Mouse (Mus musculus) neural tube, embryonic 10.5 days (tissue): ENCODE results near the gene Slc8a3.
"Not testable (repeated sequence)": the region's sequence is repeated elsewhere in the genome, so short reads cannot be mapped to it uniquely, and the experiment has no call there.

ENCODE experiments used
- DNase-seq: peaks from one replicate; pipeline ENCODE4 v3.0.0-alpha.2; 2017; ENCODE audit warnings: low spot score; ENCODE audit errors: extremely low spot score

The Slc8a3 gene

GRCm38 (mm10) chr12:81332875-81333421 lies at the start of gene Slc8a3:
Gene Slc8a3, minus strand, starts transcription at chr12:81333180.
- peak; percentile 73 for DNase-seq

DNA sequence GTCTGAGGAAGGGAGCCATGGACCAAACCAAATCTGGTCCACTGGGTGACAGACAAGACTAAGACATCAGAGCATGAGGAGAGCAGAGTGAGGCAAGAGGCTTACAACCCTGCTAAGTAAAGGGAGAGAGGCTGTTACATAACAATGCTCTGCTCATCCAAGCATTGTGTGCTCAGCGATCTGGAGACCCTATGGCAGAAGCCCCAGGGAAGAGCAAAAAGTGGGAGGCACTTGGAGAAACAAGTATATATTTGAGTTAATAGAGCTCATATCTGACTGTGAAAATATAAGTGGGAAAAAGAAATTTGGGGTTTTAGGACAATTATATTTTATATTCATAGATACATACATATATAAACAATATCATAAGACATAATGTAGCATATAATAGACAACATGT lies 46.4 kb upstream of the Slc8a3 start, which contains the start of gene Gm4787:
Gene Gm4787 (minus strand): TSS at position 101 of the 400 bp plus-strand sequence.
- not testable (repeated sequence) for DNase-seq

- no peak for DNase-seq
Measured at GRCm38 (mm10) chr12:81333841-81334240, 861 bp upstream of the Slc8a3 start.

- peak; percentile 65 for DNase-seq
Measured at GRCm38 (mm10) chr12:81331937-81332874, 774 bp downstream of the Slc8a3 start.

DNA sequence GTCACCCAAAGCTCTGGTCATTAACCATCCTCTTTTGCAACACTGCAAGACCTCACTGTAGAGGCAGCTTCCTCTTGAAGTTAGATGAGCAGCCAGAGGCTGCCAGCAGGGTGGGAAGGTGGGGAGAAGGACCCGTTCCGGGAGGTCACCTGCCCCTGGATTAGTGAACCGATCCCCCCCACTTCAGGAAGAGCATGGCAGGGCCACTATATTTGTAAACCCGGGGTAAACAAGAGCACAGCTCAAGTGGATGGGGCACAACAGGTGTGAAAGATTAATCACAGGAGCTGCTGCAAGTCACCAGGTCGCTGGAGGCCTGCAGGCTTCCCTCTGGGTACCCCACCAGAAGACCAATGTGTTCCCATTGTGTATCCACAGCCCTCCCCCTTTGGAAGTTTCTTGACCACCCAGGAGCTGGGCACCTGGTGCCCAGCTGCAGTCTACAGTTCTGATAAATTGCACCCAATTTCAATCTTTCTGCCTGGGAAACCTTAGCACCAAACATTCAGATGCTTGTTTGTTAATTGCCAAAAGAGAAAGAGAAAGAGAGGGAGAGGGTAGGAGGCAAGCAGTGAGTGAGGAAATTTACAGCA lies 1.8 kb downstream of the Slc8a3 start:
- peak; percentile 16 for DNase-seq

GRCm38 (mm10) chr12:81324991-81325390 lies 8.0 kb downstream of the Slc8a3 start:
- DNase-seq: no peak

DNA sequence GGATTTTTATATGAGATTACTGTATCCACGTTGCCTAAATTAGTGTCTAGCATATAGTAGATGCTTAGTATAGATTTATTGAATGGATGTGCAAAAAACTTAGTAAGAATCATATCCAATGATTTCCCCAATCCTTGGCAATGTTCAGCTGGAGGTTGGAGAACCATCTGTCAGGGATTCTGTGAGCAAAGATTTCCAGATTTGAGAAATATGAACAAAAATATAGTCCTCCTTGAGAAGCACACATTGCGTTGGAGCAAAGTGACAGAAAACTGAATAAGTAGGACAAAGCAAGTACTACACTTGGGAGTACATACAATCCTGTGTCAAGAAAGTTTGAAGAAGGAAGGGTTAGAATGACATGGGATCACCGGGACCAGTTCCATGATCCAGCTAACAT lies 8.9 kb downstream of the Slc8a3 start:
- no peak for DNase-seq

- no peak for DNase-seq
Measured at GRCm38 (mm10) chr12:81321021-81321420, 12.0 kb downstream of the Slc8a3 start.

DNA sequence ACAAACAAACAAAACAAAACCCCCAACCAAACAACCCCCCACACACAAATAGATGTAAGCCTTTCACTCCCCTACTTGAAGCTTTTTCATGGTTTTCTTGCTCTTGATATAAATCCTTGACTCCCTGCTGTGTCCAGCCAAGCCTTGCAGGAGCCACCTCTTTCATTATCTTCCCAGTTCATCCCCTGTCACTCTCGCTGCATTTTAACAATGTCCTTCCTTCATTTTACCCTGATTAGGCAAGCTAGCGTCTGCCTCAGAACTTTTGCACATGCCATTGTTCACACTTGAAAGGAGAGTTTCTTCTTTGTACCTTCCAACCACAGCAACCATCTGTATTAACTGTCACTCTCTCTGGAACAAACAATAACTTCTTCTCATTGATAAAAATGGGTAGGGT lies 15.2 kb downstream of the Slc8a3 start:
- DNase-seq: no peak

DNA sequence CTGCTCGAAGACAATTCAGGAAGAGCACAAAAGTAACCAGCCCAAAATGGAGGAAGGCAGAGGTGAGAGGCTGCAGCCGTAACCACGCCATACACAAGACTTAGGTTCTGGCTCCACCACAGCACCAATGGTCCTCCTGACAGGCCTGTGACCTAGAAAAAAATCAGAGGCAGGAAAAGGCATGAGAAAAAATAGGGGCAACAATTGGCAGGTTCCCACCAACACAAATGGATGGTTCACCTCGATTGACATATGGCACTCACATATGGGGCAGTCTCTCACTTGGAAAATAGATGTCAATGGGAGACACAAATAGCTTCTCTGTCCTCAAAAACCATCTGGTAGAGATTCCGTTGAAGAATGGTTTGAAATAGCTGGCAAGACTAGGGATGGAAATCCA lies 17.0 kb downstream of the Slc8a3 start:
- no peak for DNase-seq

GRCm38 (mm10) chr12:81303626-81304025 lies 29.4 kb downstream of the Slc8a3 start:
- no peak for DNase-seq

DNA sequence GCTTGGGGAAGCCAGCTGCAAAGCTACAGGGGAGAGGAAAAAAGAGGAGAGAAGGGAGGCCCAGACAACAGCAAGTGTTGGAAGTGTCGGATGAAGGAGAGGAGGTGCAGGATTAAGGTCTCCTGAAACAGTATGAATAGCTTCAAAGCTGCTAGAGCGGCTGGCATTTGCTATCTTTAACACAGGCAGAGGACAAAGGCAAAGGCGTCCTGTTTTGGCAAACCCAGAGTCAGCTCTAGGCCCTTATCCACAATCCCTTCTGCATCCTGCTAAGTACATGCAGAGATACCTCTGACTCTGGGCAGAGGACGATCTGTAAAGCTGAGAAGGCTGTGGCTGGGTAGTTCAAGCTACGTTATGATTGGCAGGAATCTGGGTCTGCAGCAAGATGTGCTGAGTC lies 38.4 kb downstream of the Slc8a3 start:
- DNase-seq: no peak

GRCm38 (mm10) chr12:81278031-81278430 lies 54.9 kb downstream of the Slc8a3 start:
- no peak for DNase-seq

- no peak for DNase-seq
Measured at GRCm38 (mm10) chr12:81274616-81275015, 58.4 kb downstream of the Slc8a3 start.

DNA sequence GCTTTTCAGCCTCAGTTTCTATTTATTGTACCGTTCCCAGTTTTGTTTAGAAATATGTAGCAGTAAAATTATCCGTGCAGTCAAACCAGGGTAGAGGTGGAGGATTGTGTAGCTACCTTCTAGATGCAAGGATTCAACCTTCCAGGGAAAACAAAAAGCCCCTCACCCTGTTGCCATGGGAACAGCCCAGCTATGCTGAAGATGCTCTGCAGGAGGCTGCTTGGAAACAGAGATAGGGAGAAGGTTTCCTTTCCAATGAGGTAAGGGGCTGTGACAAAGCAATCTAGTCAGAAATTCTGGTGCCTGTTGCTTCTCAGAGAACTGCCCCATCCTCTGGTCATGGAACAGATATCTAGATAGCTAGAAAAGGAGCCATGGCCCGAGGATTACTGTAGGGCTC lies 59.6 kb downstream of the Slc8a3 start:
- no peak for DNase-seq

GRCm38 (mm10) chr12:81269246-81269645 lies 63.7 kb downstream of the Slc8a3 start:
- DNase-seq: no peak

DNA sequence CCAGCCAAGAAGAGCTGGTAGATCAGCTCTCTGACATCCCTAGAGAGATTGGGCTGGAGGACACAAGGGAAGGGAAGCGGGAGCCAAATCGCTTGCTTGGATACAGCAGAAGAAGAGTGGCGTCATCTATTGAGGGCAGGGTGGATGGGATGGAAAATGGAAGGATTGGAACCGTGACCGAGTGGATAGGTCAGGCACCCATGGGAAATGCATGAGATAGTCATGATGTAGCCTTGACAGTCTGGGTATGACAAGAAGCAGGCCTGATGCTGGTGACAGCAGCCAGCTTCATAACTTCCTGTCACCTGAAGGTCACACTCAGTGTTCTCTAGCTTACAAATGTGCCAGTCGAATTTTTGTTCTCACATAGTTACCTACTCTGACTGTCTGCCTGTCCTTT lies 70.2 kb downstream of the Slc8a3 start:
- no peak for DNase-seq

GRCm38 (mm10) chr12:81258215-81258614 lies 74.8 kb downstream of the Slc8a3 start:
- no peak for DNase-seq

DNA sequence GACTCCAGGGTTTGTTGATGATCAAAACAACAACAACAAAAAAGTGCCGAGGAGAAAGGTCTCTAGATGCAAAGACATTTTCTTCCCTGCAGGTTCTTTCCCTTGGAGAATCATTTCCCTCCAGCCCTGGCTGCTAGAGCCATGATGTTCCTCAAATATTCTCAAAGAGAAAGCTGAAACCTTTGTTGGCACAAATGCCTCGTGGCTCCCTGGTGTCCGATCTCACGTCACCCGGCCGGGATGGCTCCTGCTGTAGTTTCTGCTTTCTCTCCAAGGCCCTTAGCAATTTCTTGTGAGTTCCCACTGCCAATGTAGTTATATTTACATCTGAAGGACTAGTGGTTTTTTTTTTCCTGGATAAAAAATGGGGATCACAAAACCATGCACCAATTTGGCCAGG lies 87.6 kb downstream of the Slc8a3 start:
- no peak for DNase-seq

GRCm38 (mm10) chr12:81244954-81245353 lies 88.0 kb downstream of the Slc8a3 start:
- DNase-seq: no peak

DNA sequence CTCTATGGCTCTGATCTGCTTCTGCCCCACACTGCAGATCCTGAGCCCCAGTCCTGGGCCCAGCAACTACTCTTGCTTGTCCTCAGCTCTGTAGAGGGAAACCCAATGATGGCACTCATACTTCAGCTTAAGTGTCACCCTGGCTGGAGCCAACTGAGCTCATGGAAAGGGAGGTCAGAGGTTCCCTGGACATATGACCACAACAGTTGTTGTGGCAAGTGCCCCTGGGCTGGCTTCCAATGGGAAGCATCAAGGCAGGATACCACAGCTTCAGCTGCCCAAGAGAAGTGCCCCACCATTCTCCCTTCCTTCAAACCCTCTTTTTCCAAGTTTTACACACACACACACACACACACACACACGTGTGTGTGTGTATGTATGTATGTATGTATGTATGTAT lies 88.5 kb downstream of the Slc8a3 start:
- no peak for DNase-seq

DNA sequence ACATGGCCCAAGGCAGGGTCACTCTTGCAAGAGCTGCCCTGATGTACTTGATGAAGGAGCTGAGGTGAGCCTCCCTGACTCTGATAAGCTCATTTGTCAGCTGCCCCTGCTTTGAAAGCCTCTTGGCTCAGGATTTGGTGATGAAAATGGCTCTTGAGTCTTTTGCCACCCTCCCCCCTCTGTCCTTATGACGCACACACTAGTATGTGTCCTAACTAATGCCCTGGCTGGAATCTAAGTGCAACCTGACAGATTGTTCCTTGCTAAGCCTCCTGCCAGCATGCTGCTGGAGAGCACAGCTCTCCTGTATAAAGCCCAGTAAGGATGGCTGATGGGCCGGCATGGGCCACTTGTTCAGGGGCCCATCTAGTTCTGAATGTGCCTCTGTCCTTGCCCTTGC lies 91.3 kb downstream of the Slc8a3 start:
- DNase-seq: no peak
